Mouse (Mus musculus): ENCODE measurements around the gene Pknox1. TPM values are rescaled to one million over a fixed set of nuclear protein-coding genes. Genes with fewer than 3 reads are reported as not detected.
"Not testable (repeated sequence)": the region's sequence is repeated elsewhere in the genome, so short reads cannot be mapped to it uniquely, and the experiment has no call there.

Pknox1 gene
- polyA plus RNA-seq, 1 experiment from 2014 or later = 27.9 TPM

GRCm38 (mm10) chr17:31541460-31541831, 23.1 kb upstream of the Pknox1 start:
- Histone ChIP-seq H3K27me3 (ENCODE audit: control insufficient read depth, insufficient read depth, low read length) (no peaks in the 10 kb centered on the region), H3K4me1 (ENCODE audit: control insufficient read depth, insufficient read depth, low read length) (no peaks in the 10 kb centered on the region), H3K27ac (replicated peaks; ENCODE audit: low read depth, low read length) (no peak overlapping the region; the same call in 1 of the 2 replicates), H3K9ac (replicated peaks; ENCODE audit: low read length) (no peak overlapping the region), H3K4me3 (ENCODE audit: low read depth, low read length) (no peak overlapping the region), H3K9me3 (replicated peaks; ENCODE audit: control insufficient read depth, low read length) (no peaks in the 10 kb centered on the region), H3K4me2 (ENCODE audit: low read depth, low read length) (no peak overlapping the region), H3K36me3 (replicated peaks; ENCODE audit: control insufficient read depth, insufficient read depth, low read depth, low read length) (no peaks in the 10 kb centered on the region)
- no peak for ATAC-seq (replicated peaks; ENCODE audit: insufficient number of reproducible peaks, low FRiP score, low TSS enrichment, low read depth)
- DNase-seq (ENCODE audit: low spot score) = peak; percentile 66
- WGBS = 39% methylated on average over 6 of the region's 6 CpGs

GRCm38 (mm10) chr17:31543574-31543973, 21.0 kb upstream of the Pknox1 start:
- WGBS = 34% methylated on average over 6 of the region's 6 CpGs
- ATAC-seq (replicated peaks; ENCODE audit: insufficient number of reproducible peaks, low FRiP score, low TSS enrichment, low read depth) (no peak), DNase-seq (ENCODE audit: low spot score) (no peak)
- Histone ChIP-seq H3K4me3 (ENCODE audit: low read depth, low read length) (no peak overlapping the region), H3K4me2 (ENCODE audit: low read depth, low read length) (no peak overlapping the region), H3K36me3 (replicated peaks; ENCODE audit: control insufficient read depth, insufficient read depth, low read depth, low read length) (no peaks in the 10 kb centered on the region), H3K4me1 (ENCODE audit: control insufficient read depth, insufficient read depth, low read length) (no peaks in the 10 kb centered on the region), H3K9me3 (replicated peaks; ENCODE audit: control insufficient read depth, low read length) (no peaks in the 10 kb centered on the region), H3K27ac (replicated peaks; ENCODE audit: low read depth, low read length) (no peak overlapping the region), H3K27me3 (ENCODE audit: control insufficient read depth, insufficient read depth, low read length) (no peaks in the 10 kb centered on the region), H3K9ac (replicated peaks; ENCODE audit: low read length) (no peak overlapping the region)

- H3K27me3 ChIP-seq (ENCODE audit: control insufficient read depth, insufficient read depth, low read length) = no peaks in the 10 kb centered on the region
- H3K4me1 ChIP-seq (ENCODE audit: control insufficient read depth, insufficient read depth, low read length) = no peaks in the 10 kb centered on the region; the same call in 1 of the 2 replicates
- H3K4me2 ChIP-seq (ENCODE audit: low read depth, low read length) = no peak overlapping the region
- no peaks in the 10 kb centered on the region for H3K9me3 ChIP-seq (replicated peaks; ENCODE audit: control insufficient read depth, low read length)
- no peak for ATAC-seq (replicated peaks; ENCODE audit: insufficient number of reproducible peaks, low FRiP score, low TSS enrichment, low read depth)
- no peak overlapping the region for H3K9ac ChIP-seq (replicated peaks; ENCODE audit: low read length)
- no peaks in the 10 kb centered on the region for H3K36me3 ChIP-seq (replicated peaks; ENCODE audit: control insufficient read depth, insufficient read depth, low read depth, low read length)
- H3K27ac ChIP-seq (replicated peaks; ENCODE audit: low read depth, low read length) = no peak overlapping the region
- no peak for DNase-seq (ENCODE audit: low spot score)
- no peak overlapping the region for H3K4me3 ChIP-seq (ENCODE audit: low read depth, low read length)
- WGBS = 90% methylated on average over 9 of the region's 9 CpGs
Observed at GRCm38 (mm10) chr17:31546444-31547196, 17.9 kb upstream of the Pknox1 start.

GRCm38 (mm10) chr17:31547974-31548373, 16.6 kb upstream of the Pknox1 start:
- H3K4me1 ChIP-seq (ENCODE audit: control insufficient read depth, insufficient read depth, low read length) = no peaks in the 10 kb centered on the region; the same call in 1 of the 2 replicates
- 43% methylated on average over 3 of the region's 3 CpGs for WGBS
- no peaks in the 10 kb centered on the region for H3K9me3 ChIP-seq (replicated peaks; ENCODE audit: control insufficient read depth, low read length)
- H3K4me2 ChIP-seq (ENCODE audit: low read depth, low read length) = no peak overlapping the region
- no peak for ATAC-seq (replicated peaks; ENCODE audit: insufficient number of reproducible peaks, low FRiP score, low TSS enrichment, low read depth)
- no peaks in the 10 kb centered on the region for H3K36me3 ChIP-seq (replicated peaks; ENCODE audit: control insufficient read depth, insufficient read depth, low read depth, low read length)
- no peak overlapping the region for H3K9ac ChIP-seq (replicated peaks; ENCODE audit: low read length)
- H3K4me3 ChIP-seq (ENCODE audit: low read depth, low read length) = no peak overlapping the region
- no peak overlapping the region for H3K27ac ChIP-seq (replicated peaks; ENCODE audit: low read depth, low read length)
- DNase-seq (ENCODE audit: low spot score) = no peak
- H3K27me3 ChIP-seq (ENCODE audit: control insufficient read depth, insufficient read depth, low read length) = no peaks in the 10 kb centered on the region

- no peaks in the 10 kb centered on the region for H3K9me3 ChIP-seq (replicated peaks; ENCODE audit: control insufficient read depth, low read length)
- 63% methylated on average over 8 of the region's 8 CpGs for WGBS
- DNase-seq (ENCODE audit: low spot score) (no peak), ATAC-seq (replicated peaks; ENCODE audit: insufficient number of reproducible peaks, low FRiP score, low TSS enrichment, low read depth) (no peak)
- H3K27ac ChIP-seq (replicated peaks; ENCODE audit: low read depth, low read length) = no peak overlapping the region
- H3K27me3 ChIP-seq (ENCODE audit: control insufficient read depth, insufficient read depth, low read length) = no peaks in the 10 kb centered on the region
- no peaks in the 10 kb centered on the region for H3K36me3 ChIP-seq (replicated peaks; ENCODE audit: control insufficient read depth, insufficient read depth, low read depth, low read length)
- H3K4me1 ChIP-seq (ENCODE audit: control insufficient read depth, insufficient read depth, low read length) = no peaks in the 10 kb centered on the region; the same call in 1 of the 2 replicates
- H3K4me3 ChIP-seq (ENCODE audit: low read depth, low read length) = no peak overlapping the region
- no peak overlapping the region for H3K9ac ChIP-seq (replicated peaks; ENCODE audit: low read length)
- H3K4me2 ChIP-seq (ENCODE audit: low read depth, low read length) = no peak overlapping the region
Observed at GRCm38 (mm10) chr17:31549389-31549788, 15.1 kb upstream of the Pknox1 start.

GRCm38 (mm10) chr17:31552601-31553000, 11.9 kb upstream of the Pknox1 start:
- H3K36me3 ChIP-seq (replicated peaks; ENCODE audit: control insufficient read depth, insufficient read depth, low read depth, low read length); H3K4me3 ChIP-seq (ENCODE audit: low read depth, low read length); H3K9ac ChIP-seq (replicated peaks; ENCODE audit: low read length); H3K27me3 ChIP-seq (ENCODE audit: control insufficient read depth, insufficient read depth, low read length); H3K4me1 ChIP-seq (ENCODE audit: control insufficient read depth, insufficient read depth, low read length); H3K4me2 ChIP-seq (ENCODE audit: low read depth, low read length); DNase-seq (ENCODE audit: low spot score); ATAC-seq (replicated peaks; ENCODE audit: insufficient number of reproducible peaks, low FRiP score, low TSS enrichment, low read depth); H3K9me3 ChIP-seq (replicated peaks; ENCODE audit: control insufficient read depth, low read length); H3K27ac ChIP-seq (replicated peaks; ENCODE audit: low read depth, low read length): not testable (repeated sequence)
- 96% methylated on average over 23 of the region's 23 CpGs for WGBS

GRCm38 (mm10) chr17:31556253-31556652, 8.3 kb upstream of the Pknox1 start:
- no peak overlapping the region for H3K27ac ChIP-seq (replicated peaks; ENCODE audit: low read depth, low read length)
- 68% methylated on average over 4 of the region's 4 CpGs for WGBS
- no peaks in the 10 kb centered on the region for H3K36me3 ChIP-seq (replicated peaks; ENCODE audit: control insufficient read depth, insufficient read depth, low read depth, low read length)
- H3K4me1 ChIP-seq (ENCODE audit: control insufficient read depth, insufficient read depth, low read length) = peaks cover 2% of the 10 kb centered on the region; the same call in 1 of the 2 replicates
- no peaks in the 10 kb centered on the region for H3K27me3 ChIP-seq (ENCODE audit: control insufficient read depth, insufficient read depth, low read length)
- H3K9me3 ChIP-seq (replicated peaks; ENCODE audit: control insufficient read depth, low read length) = no peaks in the 10 kb centered on the region
- no peak overlapping the region for H3K4me2 ChIP-seq (ENCODE audit: low read depth, low read length)
- ATAC-seq (replicated peaks; ENCODE audit: insufficient number of reproducible peaks, low FRiP score, low TSS enrichment, low read depth) (no peak), DNase-seq (ENCODE audit: low spot score) (no peak)
- H3K9ac ChIP-seq (replicated peaks; ENCODE audit: low read length) = no peak overlapping the region
- no peak overlapping the region for H3K4me3 ChIP-seq (ENCODE audit: low read depth, low read length)

GRCm38 (mm10) chr17:31557124-31557880, 7.2 kb upstream of the Pknox1 start:
- H3K4me1 ChIP-seq (ENCODE audit: control insufficient read depth, insufficient read depth, low read length) = peaks cover 2% of the 10 kb centered on the region; the same call in 1 of the 2 replicates
- 0 out of 2 replicates have a peak, but pooled peaks have one; percentile 66 for ATAC-seq (replicated peaks; ENCODE audit: insufficient number of reproducible peaks, low FRiP score, low TSS enrichment, low read depth)
- H3K4me2 ChIP-seq (ENCODE audit: low read depth, low read length) = no peak overlapping the region

More at GRCm38 (mm10) chr17:31557124-31557880, 7.2 kb upstream of the Pknox1 start:
- peak; percentile 88 for DNase-seq (ENCODE audit: low spot score)
- Histone ChIP-seq H3K36me3 (replicated peaks; ENCODE audit: control insufficient read depth, insufficient read depth, low read depth, low read length) (no peaks in the 10 kb centered on the region), H3K27me3 (ENCODE audit: control insufficient read depth, insufficient read depth, low read length) (no peaks in the 10 kb centered on the region), H3K27ac (replicated peaks; ENCODE audit: low read depth, low read length) (peak overlapping the region; percentile 47; the same call in 1 of the 2 replicates), H3K4me3 (ENCODE audit: low read depth, low read length) (no peak overlapping the region), H3K9me3 (replicated peaks; ENCODE audit: control insufficient read depth, low read length) (no peaks in the 10 kb centered on the region), H3K9ac (replicated peaks; ENCODE audit: low read length) (no peak overlapping the region; the same call in 1 of the 2 replicates)
- 50% methylated on average over 11 of the region's 11 CpGs for WGBS

Measured in embryonic facial prominence, embryonic 11.5 days (tissue).